Mouse (Mus musculus): ENCODE data around the gene Enthd1. TPM values are rescaled to one million over a fixed set of nuclear protein-coding genes. Genes with fewer than 3 reads are reported as not detected.

Gene Enthd1
- total RNA-seq, 2 experiments from 2014 or later, result not detected

DNA sequence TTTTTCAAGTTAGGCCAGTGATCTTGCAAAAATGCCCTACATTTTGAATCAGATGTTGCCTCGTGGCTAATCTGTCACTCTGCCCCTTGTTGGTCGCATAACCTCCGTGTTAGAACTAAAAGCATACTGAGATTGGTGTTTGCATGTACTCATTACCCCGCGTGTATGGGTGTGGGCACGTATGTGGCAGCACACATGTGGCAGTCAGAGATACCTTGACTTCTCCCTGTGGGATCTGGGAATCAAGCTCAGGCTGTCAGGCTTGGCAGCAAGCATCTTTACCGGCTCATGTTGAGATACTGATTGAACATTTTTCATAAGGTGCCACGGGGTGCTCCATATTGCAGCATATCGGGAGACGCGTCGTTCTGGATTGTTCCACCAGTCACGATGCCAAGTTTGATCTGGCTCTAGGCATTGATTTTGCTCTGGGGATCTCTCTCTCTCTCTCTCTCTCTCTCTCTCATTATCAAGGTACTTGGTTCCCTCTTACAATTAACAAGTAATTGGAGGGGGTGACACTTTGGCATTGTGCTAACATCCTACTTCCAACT lies 10.9 kb upstream of the Enthd1 start:
- peak in 1 of 2 experiments; percentile 59 for DNase-seq (ENCODE audit: low spot score in 2 of 2)

DNA sequence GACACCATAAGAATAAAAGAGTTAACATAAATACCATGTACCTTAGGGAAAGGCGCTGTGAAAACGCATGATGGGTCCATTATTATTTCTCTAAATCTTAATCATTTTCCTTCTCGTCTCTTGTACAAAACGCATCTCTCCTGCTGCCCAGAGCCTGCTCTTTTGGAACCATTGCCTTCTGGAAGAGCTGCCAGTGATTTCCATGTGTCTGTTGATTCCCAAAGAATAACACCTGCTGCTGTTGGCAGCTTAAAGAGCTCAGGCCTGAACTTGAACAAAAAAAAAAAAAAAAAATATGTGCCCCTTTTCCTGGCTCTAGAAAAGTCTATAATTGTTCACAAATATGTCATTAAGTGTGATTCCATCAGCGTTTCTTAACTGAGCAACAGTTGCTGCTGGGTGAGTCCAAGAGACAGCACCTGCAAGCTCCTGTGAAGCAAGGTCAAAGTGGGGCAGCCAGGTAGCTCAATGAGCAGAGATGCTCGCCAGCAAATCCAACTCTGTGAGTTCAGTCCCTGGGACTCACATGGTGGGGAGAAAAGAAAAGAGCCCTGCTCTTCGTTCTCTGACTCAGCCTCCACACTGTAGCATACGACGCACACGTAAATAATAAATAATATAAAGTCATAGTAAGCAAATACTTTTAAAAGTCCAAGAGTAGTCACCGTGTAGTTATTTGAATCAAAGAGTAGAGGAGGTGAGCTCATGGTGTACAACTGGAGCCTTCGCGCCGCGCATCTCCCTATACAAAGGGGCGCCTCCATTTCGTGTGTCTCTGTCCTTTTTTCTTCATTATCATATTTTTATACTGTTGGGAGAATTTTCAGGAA lies 9.5 kb upstream of the Enthd1 start:
- DNase-seq (ENCODE audit: low spot score in 2 of 2), result peak in 1 of 2 experiments; percentile 38

DNA sequence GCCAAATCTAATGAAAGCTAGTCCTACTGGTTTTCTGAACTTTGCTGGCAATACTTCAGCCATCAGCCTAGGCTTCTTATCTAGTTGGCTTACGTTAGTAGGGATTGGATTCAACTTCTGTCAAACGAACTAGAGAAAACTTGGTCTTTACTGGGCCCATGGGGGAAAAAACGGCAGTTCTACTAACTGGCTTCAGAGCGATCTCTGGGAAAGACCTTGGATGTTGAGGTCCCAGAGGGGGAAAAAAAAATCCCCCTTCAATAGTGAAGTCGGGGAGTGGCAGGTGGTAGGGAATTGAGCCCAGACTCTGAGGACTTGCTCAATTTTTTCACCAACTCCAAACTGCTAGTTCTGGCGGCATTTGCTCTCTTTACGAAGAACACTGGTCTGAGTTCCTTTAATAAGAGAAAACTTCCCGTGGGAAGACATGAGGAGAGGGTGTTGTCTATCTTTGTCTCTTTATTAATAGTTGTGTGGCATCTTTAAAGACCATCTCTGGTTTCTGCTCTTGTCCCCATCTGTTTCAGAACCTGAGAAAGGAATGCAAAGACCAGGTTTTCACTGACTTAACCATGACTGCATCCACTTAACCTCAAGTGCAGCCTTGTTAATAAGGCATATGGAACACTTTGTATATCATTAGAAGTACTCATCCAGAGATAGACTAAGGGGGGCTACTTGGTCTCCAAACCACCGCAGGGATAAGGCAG lies 8.0 kb upstream of the Enthd1 start:
- DNase-seq (ENCODE audit: low spot score in 2 of 2), result no peak

DNA sequence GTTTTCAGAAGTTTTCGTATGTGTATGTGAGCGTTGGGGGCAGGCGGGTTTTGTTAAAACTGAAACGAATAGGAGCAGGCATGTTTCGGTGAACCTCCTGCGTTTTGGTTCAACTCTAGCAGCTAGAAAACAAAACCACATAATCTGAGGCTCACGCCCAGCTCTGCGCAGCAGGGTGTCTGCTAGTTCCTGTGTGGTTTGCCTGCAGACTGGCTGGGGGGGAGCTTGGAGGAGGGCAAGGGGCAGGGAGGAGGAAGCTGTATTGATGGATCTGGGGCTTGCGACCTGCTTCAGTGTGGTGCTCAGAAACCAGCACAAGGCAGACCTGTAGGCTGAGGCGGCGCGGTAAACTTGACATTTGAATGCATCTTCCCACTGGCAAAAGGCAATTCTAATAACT lies 7.3 kb upstream of the Enthd1 start, which contains the start of gene Grap2:
Gene Grap2 (plus strand): TSS at position 304 of the 400 bp plus-strand sequence.
- no peak for DNase-seq (ENCODE audit: low spot score in 2 of 2)

- DNase-seq (ENCODE audit: low spot score in 2 of 2), result no peak
These were observed 6.7 kb upstream of the Enthd1 start for GRCm38 (mm10) chr15:80571611-80572010.

DNA sequence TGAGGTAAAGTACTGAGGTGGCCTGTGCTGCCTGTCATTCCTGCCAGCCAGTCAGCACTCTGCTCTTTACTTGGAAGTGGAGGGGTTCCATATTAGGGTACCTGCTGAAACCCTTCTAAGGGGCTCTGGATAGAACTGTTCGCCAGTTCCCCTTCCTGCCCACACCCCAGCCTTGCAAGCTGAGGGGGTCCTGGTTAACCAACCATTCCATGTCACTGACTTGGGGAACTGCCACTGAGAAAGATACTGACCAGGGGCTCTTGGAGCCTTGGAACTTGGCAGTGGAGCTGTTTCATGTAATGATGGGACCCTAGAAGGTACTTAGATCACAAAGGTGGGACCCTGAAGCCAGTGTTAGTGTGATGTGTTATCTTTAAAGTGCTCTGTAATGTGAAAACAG lies 5.3 kb upstream of the Enthd1 start:
- DNase-seq (ENCODE audit: low spot score in 2 of 2), result no peak

DNA sequence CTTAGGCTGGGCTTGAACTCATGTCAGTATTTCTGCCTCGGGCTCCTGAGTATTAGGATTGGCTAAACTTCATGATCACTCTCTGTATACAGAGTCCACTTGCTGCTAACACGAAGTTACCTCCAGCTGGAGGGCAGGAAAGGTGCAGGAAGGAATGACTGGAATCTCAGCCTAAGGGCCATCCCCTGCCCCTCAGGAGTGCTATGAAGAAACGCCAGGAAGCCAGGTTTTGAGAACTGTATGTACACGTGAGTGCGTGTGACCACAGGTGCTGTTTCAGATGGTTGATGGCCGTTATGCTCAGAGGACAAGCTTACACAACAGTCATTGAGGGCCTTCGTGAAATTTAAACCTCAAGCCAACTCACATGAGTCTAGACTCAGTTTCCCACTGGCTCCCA lies 4.2 kb upstream of the Enthd1 start:
- DNase-seq (ENCODE audit: low spot score in 2 of 2), result no peak

DNA sequence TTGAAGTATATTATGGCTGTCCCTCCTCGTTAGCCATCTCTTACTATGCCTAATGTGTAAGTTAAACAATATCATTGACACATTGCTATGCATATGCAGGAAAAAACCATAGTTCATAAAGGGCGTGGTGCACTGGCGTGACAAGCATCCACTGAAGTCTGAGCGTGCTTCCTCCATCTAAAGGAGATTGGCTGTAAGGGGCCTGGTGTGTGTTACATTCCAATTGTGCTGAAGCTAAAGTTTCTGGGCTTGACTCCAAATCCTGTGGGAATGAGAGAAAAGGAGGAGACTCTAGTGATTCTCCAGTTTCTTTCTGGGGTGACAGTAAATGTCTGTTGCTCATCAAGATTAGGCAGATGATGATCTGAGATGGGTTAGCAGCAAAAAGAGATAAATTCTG lies 2.8 kb upstream of the Enthd1 start:
- no peak for DNase-seq (ENCODE audit: low spot score in 2 of 2)

DNA sequence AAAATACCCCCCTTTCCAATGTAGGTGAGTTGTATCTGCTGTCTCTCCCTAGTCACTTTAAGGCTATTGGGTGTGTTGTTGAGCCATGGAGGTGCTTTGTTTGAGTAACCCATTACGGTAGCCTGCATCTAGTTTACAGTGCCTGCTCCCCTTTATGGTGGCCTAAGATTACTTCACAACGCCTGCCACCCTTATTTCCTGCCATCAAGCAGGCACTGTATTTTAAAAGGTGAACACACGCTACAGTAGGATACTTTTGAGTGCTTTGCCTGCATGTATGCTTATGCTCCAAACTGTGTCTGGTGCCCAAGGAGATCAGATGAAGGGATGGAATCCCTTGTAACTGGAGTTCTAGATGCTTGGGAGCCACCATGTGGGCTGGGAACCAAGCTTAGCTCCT lies 2.2 kb upstream of the Enthd1 start:
- DNase-seq (ENCODE audit: low spot score in 2 of 2), result no peak

DNA sequence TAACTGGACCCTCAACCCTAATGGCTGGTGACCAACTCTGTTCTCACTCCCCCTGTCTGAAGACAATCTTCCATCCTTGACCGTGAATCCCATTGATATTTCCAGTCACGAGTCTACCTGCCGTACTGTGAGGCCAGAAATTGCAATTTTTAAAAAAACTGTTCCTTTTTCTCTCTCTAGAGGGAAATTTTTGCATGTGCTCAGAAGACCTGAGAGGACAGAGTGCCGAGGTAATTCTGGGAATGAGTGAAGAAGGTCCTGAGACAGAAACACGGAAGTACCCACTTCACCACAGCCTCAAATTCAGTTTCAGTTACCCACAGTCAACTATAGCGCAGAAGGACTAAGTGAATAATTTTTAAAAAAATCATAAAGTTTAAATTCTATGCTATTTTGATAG lies 1.7 kb upstream of the Enthd1 start:
- DNase-seq (ENCODE audit: low spot score in 2 of 2), result no peak

DNA sequence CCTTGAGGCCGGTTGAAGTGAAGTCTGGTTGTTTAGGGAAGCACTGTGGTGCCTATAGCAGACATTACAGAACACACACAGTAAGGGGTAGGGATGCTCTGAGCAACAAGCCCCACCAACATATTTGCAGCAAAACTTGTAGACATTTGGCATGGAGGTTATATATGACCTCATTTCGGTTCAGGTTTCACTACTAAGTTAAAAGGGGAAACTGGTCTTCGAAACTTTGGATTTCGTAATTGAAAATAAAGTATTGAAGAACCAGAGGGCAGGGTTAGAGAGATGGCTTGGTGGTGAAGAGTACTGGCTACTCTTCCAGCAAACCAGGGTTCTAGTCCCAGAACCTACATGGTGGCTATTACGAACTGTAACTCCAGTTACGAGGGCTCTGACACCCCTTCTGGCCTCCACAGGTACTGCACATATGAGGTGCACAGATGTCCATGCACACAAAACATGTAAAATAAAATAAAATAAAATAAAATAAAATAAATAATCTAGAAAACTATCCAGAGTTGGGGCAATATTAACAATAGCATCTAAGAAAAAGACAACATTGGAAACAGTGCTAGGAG lies 1.2 kb downstream of the Enthd1 start:
- DNase-seq (ENCODE audit: low spot score in 2 of 2), result no peak

DNA sequence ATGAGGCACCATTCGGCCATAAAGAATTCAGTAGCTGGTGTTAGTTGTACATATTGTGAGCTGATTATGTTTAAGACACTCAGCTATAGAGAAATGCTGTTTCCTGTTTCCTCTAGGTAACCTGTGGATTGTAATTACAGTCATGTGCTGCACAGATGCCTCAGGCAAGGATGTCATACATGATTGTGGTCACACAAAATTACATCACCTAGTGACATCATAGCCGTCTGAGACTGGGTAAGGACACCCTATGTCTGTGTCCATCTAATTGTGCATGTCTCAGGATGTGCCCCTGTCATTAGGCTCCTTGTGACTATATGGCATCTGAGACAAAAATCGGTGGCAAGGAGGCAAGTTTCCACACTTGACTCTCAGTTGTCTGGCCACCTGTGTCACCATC lies 2.5 kb downstream of the Enthd1 start:
- no peak for DNase-seq (ENCODE audit: low spot score in 2 of 2)

DNA sequence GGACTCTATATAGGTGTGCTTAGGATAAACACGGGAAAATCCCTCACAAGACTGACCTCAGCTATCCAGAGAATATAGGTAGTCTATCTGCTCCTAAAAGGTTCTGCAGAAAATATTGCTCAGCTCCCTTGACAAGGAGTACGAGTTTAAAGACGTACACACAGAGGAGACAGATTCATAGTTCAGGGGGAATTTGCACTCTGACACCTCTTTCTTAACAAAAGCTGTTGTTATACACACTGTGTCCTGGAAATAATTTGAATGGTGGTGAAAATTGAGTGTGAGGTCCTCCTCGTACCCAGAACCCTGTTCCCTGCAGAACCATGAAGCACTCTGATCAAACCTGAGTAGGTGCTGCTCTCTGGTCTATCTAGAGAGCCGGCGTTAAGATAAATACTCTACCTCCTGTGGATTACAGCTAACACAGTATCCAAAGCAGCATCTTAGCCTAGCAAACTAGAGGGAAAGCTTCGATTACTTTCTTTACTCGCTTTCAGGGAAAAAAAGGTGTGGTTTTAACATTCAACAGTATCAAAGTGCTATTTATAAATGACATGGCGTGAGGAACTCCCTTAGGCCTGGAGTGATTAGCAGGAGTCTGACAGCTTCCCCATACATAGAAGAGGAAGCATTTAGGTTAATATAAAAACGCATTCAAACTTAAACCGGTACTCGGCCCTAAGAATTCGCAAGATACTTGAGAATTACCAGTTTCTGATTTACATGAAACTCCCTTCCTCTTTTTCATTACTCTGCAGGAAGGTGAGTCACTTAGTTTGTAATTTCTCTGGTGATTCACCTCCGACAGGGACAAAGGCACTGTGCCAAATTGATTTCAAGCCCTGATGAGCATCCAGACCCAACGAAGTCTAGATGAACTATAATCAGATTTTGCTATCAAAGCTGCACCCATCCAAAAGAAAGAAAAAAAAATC lies 4.0 kb downstream of the Enthd1 start:
- no peak for DNase-seq (ENCODE audit: low spot score in 2 of 2)

DNA sequence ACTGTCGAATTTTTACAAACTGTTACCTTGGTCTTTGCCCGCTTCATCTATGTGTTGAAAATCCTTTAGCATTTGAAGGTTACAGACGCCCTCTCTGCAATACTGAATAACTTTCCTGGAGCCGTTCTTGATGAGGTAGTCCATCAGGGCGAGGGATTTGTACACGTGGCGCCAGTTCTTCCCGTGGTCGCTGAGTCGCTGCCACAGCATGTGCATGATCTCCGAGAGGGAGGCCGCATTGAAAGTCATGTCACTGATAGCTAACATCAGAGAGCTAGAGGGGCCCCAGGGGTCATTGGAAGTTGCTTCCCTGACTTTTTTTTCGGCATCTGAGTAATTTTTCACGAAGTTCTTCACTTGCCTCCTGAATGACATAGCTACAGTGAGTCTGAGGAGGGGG lies 5.0 kb downstream of the Enthd1 start:
- DNase-seq (ENCODE audit: low spot score in 2 of 2), result no peak

DNA sequence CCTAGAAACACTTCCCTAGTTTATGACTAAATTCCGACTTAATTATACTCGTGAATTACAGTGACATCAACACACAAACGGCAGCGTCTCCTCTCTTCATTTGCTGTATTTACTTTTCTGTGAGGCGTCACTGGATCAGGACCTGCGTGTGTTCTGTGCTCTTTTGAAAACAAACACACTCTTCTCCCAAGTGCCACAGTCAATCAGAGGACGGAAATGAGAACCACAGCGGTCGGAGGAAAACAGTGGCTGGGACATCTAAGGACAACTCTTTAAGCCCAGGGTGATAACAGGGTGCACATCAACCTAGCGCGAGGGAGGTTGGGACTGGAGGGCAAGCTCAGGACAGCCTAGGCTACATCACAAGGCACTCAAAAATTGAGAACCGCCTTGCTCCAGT lies 5.4 kb downstream of the Enthd1 start:
- DNase-seq (ENCODE audit: low spot score in 2 of 2), result no peak

- DNase-seq (ENCODE audit: low spot score in 2 of 2), result no peak
These were observed 7.2 kb downstream of the Enthd1 start for GRCm38 (mm10) chr15:80557745-80558144.

DNA sequence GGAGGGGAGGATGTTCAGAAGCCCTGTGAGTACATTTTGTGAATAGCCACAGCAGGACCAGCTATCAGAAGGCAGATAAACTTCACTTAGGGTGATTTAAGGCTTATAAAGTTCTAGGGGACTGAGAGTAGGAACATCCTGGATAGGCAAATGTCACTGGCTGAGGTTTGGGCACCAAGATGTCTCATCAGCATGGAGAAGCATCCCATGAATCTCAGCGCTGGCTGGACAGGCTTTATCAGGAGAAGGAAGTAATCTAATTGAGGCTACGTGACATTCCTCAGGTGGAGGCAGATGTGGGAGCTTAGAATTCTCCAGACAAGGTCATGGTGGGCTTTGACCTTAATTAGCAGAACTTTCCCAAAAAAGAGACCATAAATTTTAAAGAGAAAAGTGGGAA lies 8.9 kb downstream of the Enthd1 start:
- DNase-seq (ENCODE audit: low spot score in 2 of 2), result no peak

GRCm38 (mm10) chr15:80554860-80555822 lies 9.8 kb downstream of the Enthd1 start:
- no peak for DNase-seq (ENCODE audit: low spot score in 2 of 2)

DNA sequence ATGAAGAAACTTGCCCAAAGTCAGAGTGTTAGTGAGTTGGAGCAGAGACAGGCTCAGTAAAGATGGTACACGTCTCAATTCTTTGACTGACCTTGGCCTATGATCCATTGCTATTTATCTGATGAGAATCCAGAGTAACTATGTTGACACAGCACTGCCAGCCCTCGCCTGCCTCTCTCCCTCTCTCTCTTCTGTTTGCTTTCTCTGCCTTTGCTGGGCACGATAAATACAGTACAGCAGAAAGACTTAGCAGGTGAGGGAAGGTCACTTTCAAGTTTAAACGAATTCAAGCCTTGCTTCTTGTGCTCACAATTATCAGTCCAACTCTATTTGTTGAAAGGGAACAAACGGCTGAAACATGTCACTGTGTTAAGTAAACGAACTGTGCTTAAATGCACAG lies 19.5 kb downstream of the Enthd1 start:
- no peak for DNase-seq (ENCODE audit: low spot score in 2 of 2)

GRCm38 (mm10) chr15:80544115-80544514 lies 20.8 kb downstream of the Enthd1 start:
- no peak for DNase-seq (ENCODE audit: low spot score in 2 of 2)

Measured in layer of hippocampus, postnatal 14 days (tissue).